Mouse (Mus musculus): ENCODE results near the gene Crhr2. TPM values are rescaled to one million over a fixed set of nuclear protein-coding genes. Genes with fewer than 3 reads are reported as not detected.

The Crhr2 gene
- polyA plus RNA-seq, 1 experiment from 2014 or later = not detected

DNA sequence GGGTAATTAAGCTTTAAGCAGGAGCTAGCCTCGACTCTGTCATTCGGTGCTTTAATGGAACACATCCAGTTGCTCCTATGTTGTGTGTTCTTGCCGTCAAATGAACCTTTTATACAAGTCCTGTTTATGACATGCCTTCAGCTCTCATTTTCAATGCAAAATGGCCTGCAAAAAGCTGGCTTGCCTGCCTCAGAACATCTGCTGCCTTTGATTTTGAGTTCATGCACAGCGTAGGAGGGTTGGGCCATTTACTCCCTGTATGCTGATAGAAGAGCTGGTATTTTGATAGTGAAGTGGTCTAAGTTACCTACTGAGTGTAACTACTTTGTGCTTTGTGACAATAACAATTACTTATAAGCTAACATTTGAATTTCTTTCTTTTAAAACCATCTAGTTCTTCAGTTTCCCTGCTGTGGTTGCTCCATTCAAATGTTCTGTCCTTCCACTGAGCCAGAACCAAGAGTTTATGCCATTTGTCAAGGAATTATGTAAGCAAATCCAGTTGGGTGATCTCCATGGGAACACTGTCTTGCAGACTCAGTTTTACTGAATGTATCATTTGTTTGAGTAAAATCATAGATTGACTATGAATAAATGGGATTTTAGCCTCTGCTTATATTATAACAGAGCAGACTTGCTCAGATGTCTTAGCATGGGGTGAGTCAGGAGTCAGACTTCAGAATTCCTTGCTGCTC is 56.1 kb downstream of the Crhr2 start:
- Histone ChIP-seq H3K4me1 (replicated peaks) (no peaks in the 10 kb centered on the region), H3K27ac (no peak overlapping the region), H3K9me3 (no peaks in the 10 kb centered on the region), H3K27me3 (no peaks in the 10 kb centered on the region), H3K4me3 (replicated peaks) (no peak overlapping the region), H3K9ac (replicated peaks) (no peak overlapping the region), H3K36me3 (peaks cover 81% of the 10 kb centered on the region), H3K4me2 (no peak overlapping the region)
- ATAC-seq (ENCODE audit: insufficient number of reproducible peaks, insufficient read depth, low FRiP score, low TSS enrichment, low read depth) = no peak
- WGBS = 83% methylated on average over 4 of the region's 4 CpGs

DNA sequence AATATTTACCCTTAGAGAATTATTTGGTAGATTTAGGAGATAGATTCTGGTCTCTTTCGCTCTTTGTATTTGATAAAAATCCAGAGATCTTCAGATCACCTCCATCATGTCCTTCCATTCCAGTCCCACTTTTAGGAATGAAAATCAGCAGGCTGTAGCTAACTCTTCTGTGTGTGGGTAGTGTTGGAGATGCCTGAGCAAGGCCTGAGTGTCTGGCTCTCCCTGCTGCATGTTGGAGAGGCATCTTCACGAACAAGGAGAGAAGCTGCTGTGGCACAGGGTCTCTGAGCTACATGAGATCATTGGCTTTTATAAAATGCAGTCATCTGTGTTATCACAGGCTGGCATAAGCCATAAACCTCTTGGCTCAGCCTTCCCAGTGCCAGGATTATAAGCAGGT is 66.9 kb downstream of the Crhr2 start:
- H3K4me1 ChIP-seq (replicated peaks) = no peaks in the 10 kb centered on the region
- H3K36me3 ChIP-seq = peaks cover 84% of the 10 kb centered on the region
- H3K9me3 ChIP-seq = no peaks in the 10 kb centered on the region
- no peak overlapping the region for H3K4me2 ChIP-seq
- no peak overlapping the region for H3K9ac ChIP-seq (replicated peaks)
- H3K4me3 ChIP-seq (replicated peaks) = no peak overlapping the region
- H3K27ac ChIP-seq = no peak overlapping the region
- H3K27me3 ChIP-seq = no peaks in the 10 kb centered on the region
- no peak for ATAC-seq (ENCODE audit: insufficient number of reproducible peaks, insufficient read depth, low FRiP score, low TSS enrichment, low read depth)
- WGBS = 86% methylated on average over 2 of the region's 2 CpGs

- Histone ChIP-seq H3K36me3 (peaks cover 93% of the 10 kb centered on the region), H3K27me3 (no peaks in the 10 kb centered on the region), H3K4me3 (replicated peaks) (no peak overlapping the region), H3K27ac (no peak overlapping the region), H3K4me1 (replicated peaks) (no peaks in the 10 kb centered on the region), H3K9me3 (no peaks in the 10 kb centered on the region), H3K9ac (replicated peaks) (no peak overlapping the region), H3K4me2 (no peak overlapping the region)
- 94% methylated on average over 7 of the region's 7 CpGs for WGBS
- ATAC-seq (ENCODE audit: insufficient number of reproducible peaks, insufficient read depth, low FRiP score, low TSS enrichment, low read depth) = no peak
Measured at GRCm38 (mm10) chr6:55064477-55064827, 68.4 kb downstream of the Crhr2 start.

- Histone ChIP-seq H3K9ac (replicated peaks) (no peak overlapping the region), H3K27me3 (no peaks in the 10 kb centered on the region), H3K4me3 (replicated peaks) (no peak overlapping the region), H3K4me2 (no peak overlapping the region), H3K36me3 (peaks cover 94% of the 10 kb centered on the region), H3K9me3 (no peaks in the 10 kb centered on the region), H3K27ac (no peak overlapping the region), H3K4me1 (replicated peaks) (no peaks in the 10 kb centered on the region)
- ATAC-seq (ENCODE audit: insufficient number of reproducible peaks, insufficient read depth, low FRiP score, low TSS enrichment, low read depth) = no peak
- 93% methylated on average over 9 of the region's 9 CpGs for WGBS
Measured at GRCm38 (mm10) chr6:55063793-55064476, 68.9 kb downstream of the Crhr2 start.

GRCm38 (mm10) chr6:55062200-55062599 is 70.6 kb downstream of the Crhr2 start:
- H3K27ac ChIP-seq = no peak overlapping the region
- H3K4me2 ChIP-seq = no peak overlapping the region
- H3K4me1 ChIP-seq (replicated peaks) = no peaks in the 10 kb centered on the region
- ATAC-seq (ENCODE audit: insufficient number of reproducible peaks, insufficient read depth, low FRiP score, low TSS enrichment, low read depth) = no peak
- no peaks in the 10 kb centered on the region for H3K27me3 ChIP-seq
- no peak overlapping the region for H3K4me3 ChIP-seq (replicated peaks)
- H3K9ac ChIP-seq (replicated peaks) = no peak overlapping the region
- no peaks in the 10 kb centered on the region for H3K9me3 ChIP-seq
- WGBS = 55% methylated on average over 5 of the region's 5 CpGs
- peaks cover 91% of the 10 kb centered on the region for H3K36me3 ChIP-seq

GRCm38 (mm10) chr6:55061328-55061727 is 71.5 kb downstream of the Crhr2 start:
- 83% methylated on average over 11 of the region's 11 CpGs for WGBS

GRCm38 (mm10) chr6:55060241-55060825 is 72.5 kb downstream of the Crhr2 start:
- no peak overlapping the region for H3K9ac ChIP-seq (replicated peaks)
- 90% methylated on average over 7 of the region's 7 CpGs for WGBS
- no peak overlapping the region for H3K27ac ChIP-seq
- H3K4me2 ChIP-seq = no peak overlapping the region
- no peaks in the 10 kb centered on the region for H3K9me3 ChIP-seq
- peaks cover 90% of the 10 kb centered on the region for H3K36me3 ChIP-seq
- ATAC-seq (ENCODE audit: insufficient number of reproducible peaks, insufficient read depth, low FRiP score, low TSS enrichment, low read depth) = no peak
- no peak overlapping the region for H3K4me3 ChIP-seq (replicated peaks)
- H3K27me3 ChIP-seq = no peaks in the 10 kb centered on the region
- H3K4me1 ChIP-seq (replicated peaks) = no peaks in the 10 kb centered on the region

More at GRCm38 (mm10) chr6:55061328-55061727, 71.5 kb downstream of the Crhr2 start:
- no peak overlapping the region for H3K9ac ChIP-seq (replicated peaks)
- H3K4me3 ChIP-seq (replicated peaks) = no peak overlapping the region
- H3K36me3 ChIP-seq = peaks cover 90% of the 10 kb centered on the region
- H3K27ac ChIP-seq = no peak overlapping the region
- H3K4me2 ChIP-seq = no peak overlapping the region
- no peak for ATAC-seq (ENCODE audit: insufficient number of reproducible peaks, insufficient read depth, low FRiP score, low TSS enrichment, low read depth)
- H3K27me3 ChIP-seq = no peaks in the 10 kb centered on the region
- no peaks in the 10 kb centered on the region for H3K4me1 ChIP-seq (replicated peaks)
- no peaks in the 10 kb centered on the region for H3K9me3 ChIP-seq

- H3K36me3 ChIP-seq = peaks cover 90% of the 10 kb centered on the region
- no peak overlapping the region for H3K9ac ChIP-seq (replicated peaks)
- no peak for ATAC-seq (ENCODE audit: insufficient number of reproducible peaks, insufficient read depth, low FRiP score, low TSS enrichment, low read depth)
- H3K4me1 ChIP-seq (replicated peaks) = no peaks in the 10 kb centered on the region
- 88% methylated on average over 3 of the region's 3 CpGs for WGBS
- H3K27ac ChIP-seq = no peak overlapping the region
- H3K9me3 ChIP-seq = no peaks in the 10 kb centered on the region
- no peaks in the 10 kb centered on the region for H3K27me3 ChIP-seq
- H3K4me2 ChIP-seq = no peak overlapping the region
- H3K4me3 ChIP-seq (replicated peaks) = no peak overlapping the region
Measured at GRCm38 (mm10) chr6:55057427-55057826, 75.4 kb downstream of the Crhr2 start.

DNA sequence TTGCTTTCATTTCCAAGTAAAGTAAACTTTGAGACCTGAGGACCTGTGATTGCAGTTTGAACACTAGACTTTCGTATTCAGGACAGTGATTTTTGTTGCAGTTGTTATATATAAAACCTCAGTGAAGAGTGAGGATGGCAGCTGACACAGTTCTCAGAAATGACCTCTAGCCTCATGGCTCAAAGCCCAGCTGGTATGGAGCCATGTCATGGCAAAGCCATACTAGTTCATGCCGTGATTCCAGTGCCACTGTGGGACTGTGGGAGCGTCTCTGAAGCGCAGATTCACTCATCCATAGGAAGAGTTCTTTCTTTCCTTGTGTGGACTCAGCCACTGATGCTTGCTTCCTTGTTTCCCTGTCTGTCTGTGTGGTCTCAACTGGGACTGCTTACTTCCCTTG is 78.3 kb downstream of the Crhr2 start:
- no peak overlapping the region for H3K9ac ChIP-seq (replicated peaks)
- no peak overlapping the region for H3K4me3 ChIP-seq (replicated peaks)
- H3K4me2 ChIP-seq = no peak overlapping the region
- H3K27me3 ChIP-seq = no peaks in the 10 kb centered on the region
- peaks cover 89% of the 10 kb centered on the region for H3K36me3 ChIP-seq
- no peak overlapping the region for H3K27ac ChIP-seq
- no peak for ATAC-seq (ENCODE audit: insufficient number of reproducible peaks, insufficient read depth, low FRiP score, low TSS enrichment, low read depth)
- WGBS = 95% methylated on average over 4 of the region's 4 CpGs
- no peaks in the 10 kb centered on the region for H3K9me3 ChIP-seq
- H3K4me1 ChIP-seq (replicated peaks) = no peaks in the 10 kb centered on the region

- Histone ChIP-seq H3K9ac (replicated peaks) (no peak overlapping the region), H3K4me1 (replicated peaks) (peaks cover 10% of the 10 kb centered on the region), H3K36me3 (peaks cover 71% of the 10 kb centered on the region), H3K27ac (no peak overlapping the region), H3K27me3 (no peaks in the 10 kb centered on the region), H3K4me2 (no peak overlapping the region), H3K4me3 (replicated peaks) (no peak overlapping the region), H3K9me3 (no peaks in the 10 kb centered on the region)
- no peak for ATAC-seq (ENCODE audit: insufficient number of reproducible peaks, insufficient read depth, low FRiP score, low TSS enrichment, low read depth)
- 90% methylated on average over 10 of the region's 10 CpGs for WGBS
Measured at GRCm38 (mm10) chr6:55049186-55049585, 83.6 kb downstream of the Crhr2 start.

- Histone ChIP-seq H3K4me3 (replicated peaks) (no peak overlapping the region), H3K4me2 (no peak overlapping the region), H3K27ac (no peak overlapping the region), H3K36me3 (peaks cover 35% of the 10 kb centered on the region), H3K4me1 (replicated peaks) (peaks cover 18% of the 10 kb centered on the region), H3K27me3 (no peaks in the 10 kb centered on the region), H3K9me3 (no peaks in the 10 kb centered on the region), H3K9ac (replicated peaks) (no peak overlapping the region)
- ATAC-seq (ENCODE audit: insufficient number of reproducible peaks, insufficient read depth, low FRiP score, low TSS enrichment, low read depth) = no peak
- WGBS = 64% methylated on average over 1 of the region's 1 CpGs
Measured at GRCm38 (mm10) chr6:55045326-55045725, 87.5 kb downstream of the Crhr2 start.

Measured in limb, embryonic 12.5 days (tissue).